Mouse (Mus musculus) A20 (cell line): ENCODE results near the gene Rsph10b.

ENCODE experiments used
- DNase-seq: peaks from one replicate; pipeline ENCODE4 v3.0.0-alpha.2; 2011; ENCODE audit warnings: low read depth, low spot score

The Rsph10b gene

GRCm38 (mm10) chr5:143932831-143933230 is at the start of gene Rsph10b:
Rsph10b (plus strand) TSS chr5:143933035.
- DNase-seq, result no peak

DNA sequence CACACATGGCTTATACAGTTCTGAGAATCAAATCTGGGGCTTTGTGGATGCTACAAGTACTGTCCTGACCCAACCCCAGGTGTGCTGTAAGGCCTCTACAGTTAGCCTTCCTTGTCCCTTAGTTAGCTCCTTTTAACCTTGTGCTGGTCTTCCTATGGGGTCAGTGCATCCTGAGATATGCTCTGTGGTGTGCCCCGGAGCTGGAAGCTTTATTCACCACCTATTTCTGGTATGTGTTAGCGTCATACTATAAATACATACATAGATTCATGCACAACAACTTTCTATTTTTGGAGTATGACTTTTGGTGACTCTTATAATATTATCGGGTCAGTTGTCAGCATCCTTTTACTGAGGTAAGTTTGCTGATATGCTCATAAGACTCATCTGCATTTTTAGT is 47.6 kb upstream of the Rsph10b start:
- DNase-seq, result no peak

DNA sequence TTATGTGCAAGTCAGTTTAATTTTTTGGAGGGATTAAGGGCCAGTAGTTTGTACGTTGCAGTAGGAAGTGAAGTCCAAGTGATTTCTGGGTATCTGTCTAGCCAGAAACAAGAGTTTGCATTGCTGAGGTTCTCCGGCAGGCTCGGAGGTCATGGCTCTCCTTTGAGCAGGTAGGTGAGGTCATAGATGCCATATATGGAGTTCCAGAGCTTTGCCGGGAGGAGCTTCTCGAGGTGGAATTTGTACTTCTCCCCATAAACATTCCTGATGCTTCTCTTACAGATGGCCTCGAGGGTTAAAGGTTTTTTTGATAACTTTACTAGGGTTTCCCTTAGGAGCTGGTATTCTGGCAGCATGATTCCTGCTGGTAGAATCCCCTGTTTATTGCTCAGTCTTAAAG is 42.1 kb upstream of the Rsph10b start:
- DNase-seq, result no peak

DNA sequence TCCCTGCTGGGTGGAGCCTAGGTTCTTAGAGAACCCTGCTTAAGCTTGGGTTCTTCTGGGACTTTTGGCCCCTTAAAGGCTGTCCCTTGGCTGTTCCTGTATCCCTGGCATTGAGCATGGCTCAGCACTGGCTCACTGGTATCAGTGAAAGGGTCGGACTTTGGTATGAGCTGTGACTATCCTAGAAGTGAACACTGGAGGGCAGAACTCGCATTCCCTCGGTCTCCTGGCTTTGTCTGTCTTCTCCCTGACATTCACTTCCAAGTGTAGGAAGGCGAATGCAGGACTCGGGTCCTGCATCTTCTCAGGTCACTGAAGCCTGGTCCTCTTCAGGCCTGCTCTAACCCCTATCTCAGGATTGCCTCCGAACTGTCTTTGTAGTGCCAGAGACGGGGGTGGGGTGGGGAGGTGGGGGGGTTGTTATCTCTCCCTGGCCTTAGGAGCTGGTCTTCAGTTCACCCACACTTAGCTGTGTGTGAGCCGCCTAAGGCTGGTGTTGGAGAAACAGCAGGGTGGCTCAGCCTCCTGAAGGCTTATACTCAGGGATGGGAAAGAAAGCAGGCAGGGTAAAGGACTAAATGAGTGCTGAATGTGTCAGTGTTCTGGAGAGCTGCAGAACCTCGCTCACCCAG is 40.5 kb upstream of the Rsph10b start:
- DNase-seq, result no peak

DNA sequence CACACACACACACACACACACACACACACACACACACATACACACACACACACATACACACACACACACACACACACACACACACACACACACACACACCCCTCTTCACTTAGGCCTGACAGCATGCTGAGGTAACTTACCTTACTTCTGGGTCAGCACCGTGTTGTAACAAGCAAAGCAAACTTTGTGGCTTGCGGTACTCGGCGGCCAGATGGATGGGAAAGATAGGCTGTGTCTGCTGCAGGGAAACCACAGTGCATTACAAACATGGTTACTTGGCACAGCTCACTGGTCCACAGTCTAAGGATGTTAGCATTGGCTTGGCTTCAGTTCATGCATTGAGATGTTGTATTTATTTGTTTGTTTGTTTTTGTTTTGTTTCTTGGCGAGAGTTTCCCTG is 39.4 kb upstream of the Rsph10b start:
- DNase-seq, result no peak

DNA sequence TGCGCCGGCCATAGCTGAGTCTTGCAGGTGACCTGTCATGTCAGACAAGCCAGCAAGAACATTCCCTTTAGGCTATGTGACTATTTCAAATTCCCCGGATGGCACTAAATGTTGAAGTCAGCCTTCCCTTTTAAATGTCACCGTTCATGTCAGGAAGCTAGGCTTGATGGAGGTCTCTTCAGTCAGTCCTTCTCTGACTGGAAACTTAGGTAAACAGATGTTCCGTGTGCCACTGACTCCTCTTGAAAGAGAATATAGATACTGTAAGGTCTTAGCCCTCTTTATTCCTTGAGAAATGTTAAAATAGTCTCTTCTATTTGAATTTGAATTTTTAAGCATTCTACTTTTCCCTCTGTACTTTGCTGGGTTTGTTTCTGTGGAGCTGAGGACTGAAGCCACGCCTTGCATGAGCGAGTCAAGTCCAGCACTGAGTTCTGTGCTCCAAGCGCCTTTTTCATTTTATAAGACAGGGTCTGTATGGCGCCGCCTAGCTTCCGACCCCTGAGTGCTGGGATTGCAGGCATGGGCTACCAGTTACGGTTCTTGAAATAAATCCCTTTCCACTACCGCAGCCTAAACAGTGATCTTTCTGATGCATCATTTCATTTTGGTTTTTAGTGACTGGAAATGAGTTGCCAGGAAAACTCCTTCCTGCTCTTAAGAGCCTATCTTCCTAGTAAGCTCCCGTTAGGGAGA is 35.1 kb upstream of the Rsph10b start, which contains the start of gene Ankrd61:
TSS of gene Ankrd61 (minus strand) at position 51 of the 696 bp plus-strand sequence.
- no peak for DNase-seq

GRCm38 (mm10) chr5:143902111-143902510 is 30.7 kb upstream of the Rsph10b start:
- no peak for DNase-seq

- DNase-seq, result no peak
Observed at GRCm38 (mm10) chr5:143903813-143904212, 29.0 kb upstream of the Rsph10b start.

- no peak for DNase-seq
Observed at GRCm38 (mm10) chr5:143906429-143906828, 26.4 kb upstream of the Rsph10b start.

DNA sequence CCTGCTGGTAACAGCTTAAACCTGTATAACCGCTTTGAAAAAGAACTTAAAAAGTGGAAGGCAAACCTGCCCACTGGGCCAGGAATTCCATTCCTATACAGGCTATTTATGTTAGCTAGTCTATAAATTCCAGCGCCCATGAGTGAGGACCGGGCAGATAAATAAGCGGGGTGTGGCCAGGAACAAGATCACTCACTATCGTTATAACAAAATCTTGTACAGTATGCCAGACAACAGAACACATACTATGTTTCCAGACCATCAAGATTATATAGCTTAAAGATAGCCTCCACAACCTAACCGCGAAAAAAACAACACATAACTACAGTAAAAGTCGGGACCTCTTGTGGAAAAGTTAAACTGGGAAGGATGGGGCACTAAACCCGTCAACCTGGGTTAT is 23.9 kb upstream of the Rsph10b start:
- no peak for DNase-seq

DNA sequence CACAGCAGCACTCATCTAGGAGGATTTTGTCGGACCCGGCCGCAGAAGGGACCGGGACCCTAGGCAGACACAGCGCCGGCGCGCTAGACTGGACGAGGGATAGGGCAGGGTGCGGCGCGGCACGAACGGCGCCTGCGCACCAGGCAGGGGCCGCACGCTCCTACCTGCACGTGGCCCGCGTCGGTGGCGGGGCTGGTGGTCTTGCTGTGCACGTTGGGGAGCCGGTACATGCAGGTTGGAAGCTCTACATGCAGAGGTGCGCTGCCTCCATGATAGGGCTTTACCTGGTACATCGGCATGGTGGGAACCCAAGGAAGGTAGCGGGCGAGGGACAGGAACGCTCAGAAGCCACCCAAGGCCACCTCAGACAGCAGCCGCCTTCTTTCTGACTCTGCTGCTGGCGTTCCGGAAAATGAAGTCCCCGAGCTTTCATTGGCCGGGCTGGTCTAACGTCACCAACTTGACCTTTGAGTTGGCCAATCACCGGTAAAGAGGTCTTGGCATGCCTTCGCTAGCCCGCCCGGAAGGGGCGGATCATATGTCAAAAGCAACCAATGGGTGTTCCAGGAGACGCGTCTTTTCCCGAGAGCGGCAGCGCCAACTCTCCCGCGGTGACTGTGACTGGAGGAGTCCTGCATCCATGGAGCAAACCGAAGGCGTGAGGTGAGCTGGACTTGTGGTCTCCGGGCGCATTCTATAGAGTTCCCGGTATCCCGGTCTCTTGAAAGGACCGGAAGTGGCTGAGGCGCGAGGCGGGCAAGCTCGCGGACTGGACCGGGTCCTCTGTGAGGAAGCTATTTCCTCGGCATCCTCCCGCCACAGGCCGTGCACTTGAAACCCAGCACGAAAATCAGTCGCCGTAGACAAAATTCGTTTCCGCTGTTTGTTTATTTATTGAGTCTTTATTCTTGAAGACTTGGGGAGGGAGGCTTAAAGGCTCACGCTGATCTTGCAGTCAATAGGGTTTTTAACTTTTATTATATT is 23.1 kb upstream of the Rsph10b start, which contains the start of the genes Aimp2 and Pms2:
TSS of gene Aimp2 (minus strand) at position 431 of the 984 bp plus-strand sequence.
TSS of gene Pms2 (plus strand) at position 548 of the 984 bp plus-strand sequence.
- DNase-seq, result peak; percentile 98

GRCm38 (mm10) chr5:143916221-143916620 is 16.6 kb upstream of the Rsph10b start:
- DNase-seq, result no peak

DNA sequence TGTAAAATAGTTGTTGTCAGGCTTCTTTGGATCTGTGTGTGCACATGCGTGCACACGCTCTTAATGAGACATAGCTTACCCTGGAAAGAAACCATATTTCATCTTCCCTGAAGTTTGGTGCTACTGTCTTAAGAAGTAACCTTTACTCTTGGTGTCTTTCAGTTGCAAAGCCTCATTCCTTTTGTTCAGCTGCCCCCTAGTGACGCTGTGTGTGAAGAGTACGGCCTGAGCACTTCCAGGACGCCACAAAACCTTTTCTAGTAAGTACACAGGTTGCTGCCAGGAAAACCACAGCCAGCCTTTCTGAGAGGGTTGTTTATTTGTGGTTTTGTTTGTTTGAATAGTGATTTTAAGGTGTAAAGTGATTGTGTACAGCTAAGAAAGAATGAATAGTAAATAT is 15.4 kb upstream of the Rsph10b start:
- DNase-seq, result peak; percentile 58

DNA sequence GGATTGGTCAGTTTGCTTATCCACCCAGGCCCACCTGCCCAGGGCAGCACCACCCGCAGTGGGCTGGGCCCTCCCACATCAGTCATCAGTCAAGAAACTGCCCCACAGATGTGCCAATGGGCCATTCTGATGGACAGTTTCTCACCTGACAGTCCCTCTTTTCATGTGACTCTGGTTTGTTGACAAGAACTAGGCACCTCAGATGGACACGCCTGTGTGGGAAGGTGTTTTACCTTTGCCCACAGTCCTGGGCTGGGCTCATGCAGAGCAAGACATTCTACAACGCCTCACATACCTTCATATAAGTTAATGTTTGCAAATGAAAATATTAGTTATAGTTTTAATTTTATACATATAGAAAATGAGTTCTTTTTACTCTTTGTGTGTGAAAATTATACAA is 14.7 kb upstream of the Rsph10b start:
- no peak for DNase-seq

DNA sequence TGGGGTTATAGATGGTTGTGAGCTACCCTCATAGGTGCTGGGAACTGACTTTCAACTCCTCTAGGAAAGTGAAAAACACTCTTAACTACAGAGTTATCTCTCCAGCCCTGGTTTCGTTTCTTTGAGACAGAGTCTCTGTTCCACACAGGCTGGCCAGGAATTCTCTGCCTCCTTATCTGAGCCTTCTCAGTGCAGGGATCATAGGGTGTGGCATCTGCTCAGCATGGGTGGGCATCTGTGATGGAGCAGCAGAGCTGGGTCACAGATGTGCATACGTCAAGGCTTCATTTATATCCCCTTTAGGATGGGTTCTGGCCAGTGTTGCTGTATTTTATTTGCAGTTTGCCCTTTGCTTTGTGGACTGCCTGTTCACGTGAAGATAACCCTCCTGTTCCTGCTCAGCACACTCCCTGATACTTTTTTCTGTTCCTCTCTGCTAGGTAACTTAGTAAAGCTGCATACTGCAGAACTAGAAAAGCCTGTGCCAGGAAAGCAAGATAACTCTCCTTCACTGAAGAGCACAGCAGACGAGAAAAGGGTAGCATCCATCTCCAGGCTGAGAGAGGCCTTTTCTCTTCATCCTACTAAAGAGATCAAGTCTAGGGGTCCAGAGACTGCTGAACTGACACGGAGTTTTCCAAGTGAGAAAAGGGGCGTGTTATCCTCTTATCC is 7.9 kb upstream of the Rsph10b start:
- no peak for DNase-seq

DNA sequence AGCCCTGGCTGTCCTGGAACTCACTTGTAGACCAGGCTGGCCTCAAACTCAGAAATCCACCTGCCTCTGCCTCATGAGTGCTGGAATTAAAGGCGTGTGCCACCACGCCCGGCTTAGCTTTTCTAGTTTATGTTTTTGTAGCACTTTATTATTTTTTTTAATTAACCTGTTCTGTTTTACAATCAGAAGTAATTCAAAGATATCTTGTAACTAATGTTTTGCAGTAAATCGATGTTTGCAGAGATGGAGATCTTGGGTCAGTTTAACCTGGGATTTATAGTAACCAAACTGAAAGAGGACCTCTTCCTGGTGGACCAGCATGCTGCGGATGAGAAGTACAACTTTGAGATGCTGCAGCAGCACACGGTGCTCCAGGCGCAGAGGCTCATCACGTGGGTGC is 5.0 kb upstream of the Rsph10b start, which contains the start of gene Gm42421:
TSS of gene Gm42421 (plus strand) at position 301 of the 400 bp plus-strand sequence.
- no peak for DNase-seq

GRCm38 (mm10) chr5:143929291-143929690 is 3.5 kb upstream of the Rsph10b start:
- no peak for DNase-seq

DNA sequence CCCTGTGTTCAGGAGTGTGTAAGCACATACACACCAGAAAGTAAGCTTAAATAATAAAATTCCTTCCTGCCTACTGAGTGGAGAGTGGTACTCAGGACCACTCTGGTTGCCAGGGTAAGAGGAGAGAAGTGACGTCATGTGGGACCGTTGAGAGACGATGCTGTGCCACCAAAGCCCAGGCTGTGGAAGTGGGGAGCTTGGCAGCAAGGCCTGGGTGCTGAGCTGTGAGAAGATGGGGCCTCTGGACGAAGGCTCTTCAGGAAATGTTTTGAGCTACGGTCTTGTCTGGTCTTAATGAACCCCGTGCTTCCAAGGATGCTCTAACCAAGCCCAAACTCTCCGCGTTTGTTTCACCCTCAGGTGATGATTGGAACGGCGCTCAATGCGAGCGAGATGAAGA is 2.2 kb upstream of the Rsph10b start:
- DNase-seq, result no peak

- DNase-seq, result no peak
Observed at GRCm38 (mm10) chr5:143931863-143932580, 813 bp upstream of the Rsph10b start.

DNA sequence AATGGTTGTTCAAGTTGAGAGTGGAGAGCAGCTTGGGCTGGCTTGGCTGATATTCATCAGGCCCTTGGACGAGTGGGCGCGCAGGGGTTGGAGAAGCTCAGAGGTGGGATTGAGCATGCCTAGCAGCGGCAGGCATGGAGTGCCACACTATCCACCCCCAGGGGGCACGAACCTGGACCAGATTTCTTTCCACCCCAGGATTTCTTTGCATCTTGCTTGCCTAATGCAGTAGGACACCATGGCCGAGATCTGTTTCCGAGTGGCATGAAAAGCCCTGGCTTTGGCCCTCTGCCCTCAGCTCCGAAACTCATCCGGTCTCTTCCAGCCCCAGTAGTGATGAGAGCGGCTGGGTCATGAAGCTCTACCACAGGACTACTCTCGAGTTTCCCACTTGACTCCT is 579 bp downstream of the Rsph10b start:
- no peak for DNase-seq

DNA sequence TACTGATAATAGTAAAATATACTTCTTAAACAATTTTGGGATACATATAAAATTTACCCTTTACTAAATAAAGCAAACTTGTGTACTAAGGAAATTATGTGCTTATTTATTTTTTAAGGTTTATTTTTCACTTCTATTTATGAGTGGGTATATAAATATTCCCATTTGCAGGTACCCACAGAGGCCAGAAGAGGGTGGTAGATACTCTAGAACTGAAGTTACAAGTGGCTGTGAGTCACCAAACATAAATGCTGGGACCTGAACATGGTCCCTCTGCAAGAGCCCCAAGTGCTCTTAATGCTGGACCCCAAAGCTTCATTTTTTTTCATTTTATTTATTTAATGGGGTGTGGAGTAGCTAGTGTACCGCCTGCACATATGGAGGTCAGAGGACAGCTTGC is 1.0 kb downstream of the Rsph10b start:
- peak; percentile 13 for DNase-seq
